Mouse (Mus musculus) lung, postnatal 0 days (tissue): ENCODE measurements at regions not wholly inside any gene's neighbourhood (a gene's known extent, or its start where the extent isn't known, plus 50 kb on each side); places are given as distances from the start of the nearest gene placed in this dataset.
A peak's percentile ranks its signal among the peaks of the same experiment; 100 is the strongest.

Experiments used
- ATAC-seq: fragments of 200-750 bp; cut with Nextera tagmentation; 2 replicates; pipeline ENCODE4 v1.8.0; 2017; ENCODE audit warnings: moderate library complexity
- DNase-seq: peaks from one replicate; pipeline ENCODE4 v3.0.0-alpha.2; 2016; ENCODE audit warnings: low spot score
- H3K27ac ChIP-seq: fragments of 300-500 bp; sonication (generic); 2 replicates; pipeline ENCODE4 v1.5.1; 2014; ENCODE audit warnings: antibody characterized with exemption, mild to moderate bottlenecking, low read length, mixed read lengths
- H3K27me3 ChIP-seq: fragments of 300-500 bp; sonication (generic); replicated peaks from 2 replicates; pipeline ENCODE4 v1.6.1; 2014; ENCODE audit warnings: low read length, mixed read lengths; ENCODE audit not compliant: insufficient read depth
- H3K36me3 ChIP-seq: fragments of 300-500 bp; sonication (generic); 2 replicates; pipeline ENCODE4 v1.6.1; 2014; ENCODE audit warnings: low read length, mixed read lengths; ENCODE audit not compliant: insufficient read depth
- H3K4me1 ChIP-seq: fragments of 300-500 bp; sonication (generic); 2 replicates; pipeline ENCODE4 v1.6.1; 2014; ENCODE audit warnings: antibody characterized with exemption, low read depth, low read length, mixed read lengths; ENCODE audit not compliant: insufficient read depth
- H3K4me2 ChIP-seq: fragments of 300-500 bp; sonication (generic); replicated peaks from 2 replicates; pipeline ENCODE4 v1.6.1; 2014; ENCODE audit warnings: low read depth, mild to moderate bottlenecking, low read length, moderate library complexity, mixed read lengths
- H3K4me3 ChIP-seq: fragments of 300-500 bp; sonication (generic); 2 replicates; pipeline ENCODE4 v1.5.1; 2014; ENCODE audit warnings: low read depth, low read length
- H3K9ac ChIP-seq: fragments of 300-500 bp; sonication (generic); replicated peaks from 2 replicates; pipeline ENCODE4 v1.6.1; 2014; ENCODE audit warnings: low read depth, mild to moderate bottlenecking
- H3K9me3 ChIP-seq: fragments of 300-500 bp; sonication (generic); 2 replicates; pipeline ENCODE4 v1.6.1; 2016; ENCODE audit warnings: low read length, mixed read lengths
- CTCF ChIP-seq: IDR thresholded peaks from 2 replicates; pipeline ENCODE4 v1.5.1; 2016; ENCODE audit warnings: antibody characterized with exemption, mild to moderate bottlenecking
- EP300 ChIP-seq: IDR thresholded peaks from 2 replicates; pipeline ENCODE4 v1.6.1; 2016; ENCODE audit warnings: antibody characterized with exemption, mild to moderate bottlenecking, control low read depth
- WGBS: fragments of 180-500 bp; shearing (Covaris S2); extraction: QIAGEN DNeasy Blood & Tissue Kit; methylation state at CpG from one replicate; pipeline ENCODE4 v1.1.7; 2014; 5-methylcytosine and 5-hydroxymethylcytosine counted together

GRCm38 (mm10) chr6:12247975-12248374, 340.4 kb downstream of the Phf14 start:
- Histone ChIP-seq H3K4me2 (no peak overlapping the region), H3K4me1 (no peaks in the 10 kb centered on the region), H3K36me3 (no peaks in the 10 kb centered on the region), H3K27me3 (no peaks in the 10 kb centered on the region), H3K27ac (no peak overlapping the region), H3K9ac (no peak overlapping the region), H3K4me3 (no peak overlapping the region), H3K9me3 (no peaks in the 10 kb centered on the region)
- DNase-seq (no peak), ATAC-seq (no peak)
- TF ChIP-seq EP300 = no peak
- no peak for TF ChIP-seq CTCF

GRCm38 (mm10) chr6:12248599-12248998, 341.0 kb downstream of the Phf14 start:
- Histone ChIP-seq H3K4me1 (no peaks in the 10 kb centered on the region), H3K4me2 (no peak overlapping the region), H3K4me3 (no peak overlapping the region), H3K9me3 (no peaks in the 10 kb centered on the region), H3K9ac (no peak overlapping the region), H3K27ac (no peak overlapping the region), H3K27me3 (no peaks in the 10 kb centered on the region), H3K36me3 (no peaks in the 10 kb centered on the region)
- DNase-seq = peak; percentile 29
- ATAC-seq = peak; percentile 38
- TF ChIP-seq CTCF (no peak), EP300 (no peak)
- 61% methylated on average over 4 of the region's 4 CpGs for WGBS

- no peak for TF ChIP-seq CTCF
- Histone ChIP-seq H3K27me3 (no peaks in the 10 kb centered on the region), H3K4me2 (no peak overlapping the region), H3K4me1 (no peaks in the 10 kb centered on the region), H3K4me3 (no peak overlapping the region), H3K27ac (no peak overlapping the region), H3K9me3 (no peaks in the 10 kb centered on the region), H3K36me3 (no peaks in the 10 kb centered on the region), H3K9ac (no peak overlapping the region)
- WGBS = 98% methylated on average over 3 of the region's 3 CpGs
- no peak for ATAC-seq
- DNase-seq = no peak
Measured at GRCm38 (mm10) chr6:12254507-12254906, 346.9 kb downstream of the Phf14 start.

DNA sequence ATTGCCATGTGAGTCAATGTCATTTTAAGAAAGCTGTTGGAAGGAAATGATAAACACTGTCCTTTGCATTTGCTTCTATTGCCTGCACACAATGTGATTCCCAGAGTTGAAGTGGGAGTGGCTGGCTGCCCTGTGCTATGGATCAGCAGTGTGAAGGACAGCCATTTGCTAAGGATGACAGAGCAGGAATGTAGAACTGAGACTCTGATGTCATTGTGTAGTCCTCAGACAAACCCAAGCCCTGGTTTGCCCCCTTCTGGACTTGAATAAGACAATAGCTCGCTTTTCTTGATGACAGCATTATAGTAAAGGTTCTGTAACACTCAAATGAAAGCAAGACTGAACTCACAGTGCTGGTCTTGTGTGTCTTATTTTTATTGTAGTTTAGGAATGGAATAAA, 347.8 kb downstream of the Phf14 start:
- no peaks in the 10 kb centered on the region for H3K36me3 ChIP-seq
- no peak for ATAC-seq
- no peaks in the 10 kb centered on the region for H3K27me3 ChIP-seq
- H3K9me3 ChIP-seq = no peaks in the 10 kb centered on the region
- H3K9ac ChIP-seq = no peak overlapping the region
- TF ChIP-seq EP300 (no peak), CTCF (no peak)
- H3K4me3 ChIP-seq = no peak overlapping the region
- no peaks in the 10 kb centered on the region for H3K4me1 ChIP-seq
- peak; percentile 7 for DNase-seq
- no peak overlapping the region for H3K27ac ChIP-seq
- H3K4me2 ChIP-seq = no peak overlapping the region
- 61% methylated on average over 1 of the region's 1 CpGs for WGBS

GRCm38 (mm10) chr6:12258273-12258672, 350.7 kb downstream of the Phf14 start:
- no peak for ATAC-seq

GRCm38 (mm10) chr6:12258940-12259481, 351.4 kb downstream of the Phf14 start:
- Histone ChIP-seq H3K9ac (no peak overlapping the region), H3K27ac (no peak overlapping the region), H3K36me3 (no peaks in the 10 kb centered on the region), H3K9me3 (no peaks in the 10 kb centered on the region), H3K4me2 (no peak overlapping the region), H3K27me3 (no peaks in the 10 kb centered on the region), H3K4me1 (no peaks in the 10 kb centered on the region), H3K4me3 (no peak overlapping the region)
- WGBS = 73% methylated on average over 7 of the region's 7 CpGs
- TF ChIP-seq CTCF (no peak), EP300 (no peak)
- ATAC-seq = no peak
- no peak for DNase-seq

More at GRCm38 (mm10) chr6:12258273-12258672, 350.7 kb downstream of the Phf14 start:
- WGBS = 54% methylated on average over 3 of the region's 3 CpGs
- no peak overlapping the region for H3K27ac ChIP-seq
- H3K9me3 ChIP-seq = no peaks in the 10 kb centered on the region
- no peaks in the 10 kb centered on the region for H3K27me3 ChIP-seq
- no peak overlapping the region for H3K4me2 ChIP-seq
- no peak for TF ChIP-seq EP300
- TF ChIP-seq CTCF = no peak
- no peaks in the 10 kb centered on the region for H3K36me3 ChIP-seq
- no peak overlapping the region for H3K4me3 ChIP-seq
- DNase-seq = no peak
- no peak overlapping the region for H3K9ac ChIP-seq
- H3K4me1 ChIP-seq = no peaks in the 10 kb centered on the region

GRCm38 (mm10) chr6:12259629-12260028, 352.0 kb downstream of the Phf14 start:
- no peak overlapping the region for H3K4me2 ChIP-seq
- no peaks in the 10 kb centered on the region for H3K27me3 ChIP-seq
- DNase-seq (no peak), ATAC-seq (no peak)
- H3K4me3 ChIP-seq = no peak overlapping the region
- H3K9me3 ChIP-seq = no peaks in the 10 kb centered on the region
- no peak overlapping the region for H3K9ac ChIP-seq
- H3K4me1 ChIP-seq = no peaks in the 10 kb centered on the region
- no peaks in the 10 kb centered on the region for H3K36me3 ChIP-seq
- H3K27ac ChIP-seq = no peak overlapping the region
- WGBS = 79% methylated on average over 8 of the region's 8 CpGs
- TF ChIP-seq EP300 (no peak), CTCF (no peak)
